Mouse (Mus musculus) myocyte (in vitro differentiated cells): Measurements from ENCODE around the gene Elac2.

Experiments
- E2F4 ChIP-seq: IDR thresholded peaks from one replicate; pipeline ENCODE4 v1.6.1; 2011; ENCODE audit warnings: mild to moderate bottlenecking, control low read depth, moderate library complexity; ENCODE audit not compliant: insufficient read depth
- MAX ChIP-seq: IDR thresholded peaks from one replicate; pipeline ENCODE4 v1.6.1; 2011; ENCODE audit warnings: low read depth, mild to moderate bottlenecking, control low read depth
- MYOD1 ChIP-seq, 3 experiments: IDR thresholded peaks; one replicate each; pipeline ENCODE4 v1.6.1; 2011; ENCODE audit warnings: control low read depth in 2 of 3, low read depth in 2 of 3, mild to moderate bottlenecking in 2 of 3, moderate library complexity in 1 of 3; ENCODE audit not compliant: insufficient read length in 2 of 3, control insufficient read depth in 1 of 3
- MYOG ChIP-seq, 3 experiments: IDR thresholded peaks; one replicate each; pipeline ENCODE4 v1.6.1; 2011; ENCODE audit warnings: control low read depth in 2 of 3, low read depth in 2 of 3, mild to moderate bottlenecking in 2 of 3; ENCODE audit not compliant: insufficient read length in 2 of 3, control insufficient read depth in 1 of 3, insufficient read depth in 1 of 3
- POLR2A ChIP-seq: IDR thresholded peaks from one replicate; pipeline ENCODE4 v1.6.1; 2011; ENCODE audit warnings: low read depth, mild to moderate bottlenecking, control low read depth, moderate library complexity; ENCODE audit not compliant: insufficient read length
- REST ChIP-seq: IDR thresholded peaks from one replicate; pipeline ENCODE4 v1.6.1; 2011; ENCODE audit warnings: mild to moderate bottlenecking, control low read depth, moderate library complexity; ENCODE audit not compliant: insufficient read depth, insufficient read length
- TCF12 ChIP-seq: IDR thresholded peaks from one replicate; pipeline ENCODE4 v1.6.1; 2011; ENCODE audit warnings: mild to moderate bottlenecking, control low read depth; ENCODE audit not compliant: poor library complexity, insufficient read depth, severe bottlenecking
- TCF3 ChIP-seq: IDR thresholded peaks from one replicate; pipeline ENCODE4 v1.6.1; 2011; ENCODE audit warnings: low read depth, control low read depth; ENCODE audit not compliant: insufficient read length

DNA sequence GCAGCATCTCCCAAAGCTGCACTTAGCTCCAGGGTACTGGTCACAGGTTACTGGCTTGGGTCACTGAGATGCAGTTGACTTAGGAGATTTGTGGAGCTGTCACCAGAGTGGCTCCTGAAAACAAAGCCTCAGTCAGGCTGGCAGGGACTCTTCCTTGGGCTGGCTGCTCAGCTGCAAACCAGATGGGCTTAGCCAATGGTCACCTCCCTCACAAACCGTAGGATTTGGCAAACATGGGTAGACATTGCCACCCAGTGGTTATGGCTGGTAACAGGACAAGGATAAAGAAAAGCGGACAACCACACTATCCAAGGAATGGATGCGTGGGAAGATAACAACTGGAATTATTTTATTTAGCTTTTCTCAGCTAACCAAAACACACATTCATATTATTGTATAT lies 10.3 kb upstream of the Elac2 start:
- TF ChIP-seq REST (no peak), MYOG (IDR thresholded peaks at IDR 0.05; ENCODE audit: control insufficient read depth in 1 of 3, insufficient read depth in 1 of 3, insufficient read length in 2 of 3, low read depth in 2 of 3) (no peak), MAX (no peak), POLR2A (no peak), E2F4 (no peak), TCF3 (no peak), MYOD1 (IDR thresholded peaks at IDR 0.05; ENCODE audit: control insufficient read depth in 1 of 3, insufficient read length in 2 of 3, low read depth in 2 of 3) (no peak), TCF12 (no peak)
